Mouse (Mus musculus) heart, embryonic 11.5 days (tissue): ENCODE measurements around the gene Pgc. TPM values are rescaled to one million over a fixed set of nuclear protein-coding genes. Genes with fewer than 3 reads are reported as not detected.

ENCODE experiments used
- ATAC-seq: fragments of 200-750 bp; cut with Nextera tagmentation; replicated peaks from 2 replicates; pipeline ENCODE4 v1.8.0; 2017; ENCODE audit warnings: moderate library complexity; ENCODE audit not compliant: insufficient number of reproducible peaks, low FRiP score, low TSS enrichment
- H3K27ac ChIP-seq: fragments of 300-500 bp; sonication (generic); 2 replicates; pipeline ENCODE4 v1.5.1; 2014; ENCODE audit warnings: mild to moderate bottlenecking, low read depth, low read length
- H3K27me3 ChIP-seq: fragments of 300-500 bp; sonication (generic); 2 replicates; pipeline ENCODE4 v1.6.1; 2014; ENCODE audit warnings: mild to moderate bottlenecking, low read length, mixed read lengths; ENCODE audit not compliant: control insufficient read depth, insufficient read depth
- H3K36me3 ChIP-seq: fragments of 300-500 bp; sonication (generic); 2 replicates; pipeline ENCODE4 v1.6.1; 2014; ENCODE audit warnings: mild to moderate bottlenecking, low read length, moderate library complexity, mixed read lengths; ENCODE audit not compliant: control insufficient read depth, insufficient read depth
- H3K4me1 ChIP-seq: fragments of 300-500 bp; sonication (generic); 2 replicates; pipeline ENCODE4 v1.6.1; 2014; ENCODE audit warnings: low read length; ENCODE audit not compliant: control insufficient read depth, insufficient read depth
- H3K4me2 ChIP-seq: fragments of 300-500 bp; sonication (generic); 2 replicates; pipeline ENCODE4 v1.6.1; 2014; ENCODE audit warnings: mild to moderate bottlenecking, moderate library complexity
- H3K4me3 ChIP-seq: fragments of 300-500 bp; sonication (generic); 2 replicates; pipeline ENCODE4 v1.5.1; 2014; ENCODE audit warnings: low read depth, low read length
- H3K9ac ChIP-seq: fragments of 300-500 bp; sonication (generic); 2 replicates; pipeline ENCODE4 v1.6.1; 2014; ENCODE audit warnings: mild to moderate bottlenecking, low read depth, low read length, moderate library complexity
- H3K9me3 ChIP-seq: fragments of 300-500 bp; sonication (generic); replicated peaks from 2 replicates; pipeline ENCODE4 v1.6.1; 2016; ENCODE audit warnings: low read length; ENCODE audit not compliant: control insufficient read depth
- WGBS: fragments of 180-500 bp; shearing (Covaris S2); extraction: QIAGEN DNeasy Blood & Tissue Kit; methylation state at CpG from one replicate; pipeline ENCODE4 v1.1.7; 2014; ENCODE audit not compliant: insufficient replicate concordance; 5-methylcytosine and 5-hydroxymethylcytosine counted together
- polyA plus RNA-seq: library from polyadenylated mRNA; unstranded; fragments of >200 nt; fragmentation: Nextera tagmentation; extraction: Ambion mirVana; gene quantifications from 2 replicates; pipeline ENCODE4 v1.2.1, GENCODE M21; 2014

Gene Pgc
- polyA plus RNA-seq, 1 experiment from 2014 or later = not detected

- WGBS = 66% methylated on average over 7 of the region's 7 CpGs
Measured at GRCm38 (mm10) chr17:47762028-47762427, 35.4 kb downstream of the Pgc start.

GRCm38 (mm10) chr17:47762518-47763340, 36.1 kb downstream of the Pgc start:
- Histone ChIP-seq H3K4me1 (peaks cover 37% of the 10 kb centered on the region), H3K27ac (peak overlapping the region; percentile 84), H3K4me3 (no peak overlapping the region), H3K36me3 (no peaks in the 10 kb centered on the region), H3K27me3 (no peaks in the 10 kb centered on the region), H3K9me3 (no peaks in the 10 kb centered on the region), H3K9ac (peak overlapping the region; percentile 46), H3K4me2 (0 out of 2 replicates have a peak overlapping the region, but pooled peaks have one; percentile 14)
- WGBS = 47% methylated on average over 13 of the region's 13 CpGs
- ATAC-seq = peak; percentile 66; the same call in 1 of the 2 replicates

More at GRCm38 (mm10) chr17:47762028-47762427, 35.4 kb downstream of the Pgc start:
- no peak overlapping the region for H3K9ac ChIP-seq
- H3K27me3 ChIP-seq = no peaks in the 10 kb centered on the region
- ATAC-seq = no peak
- H3K4me1 ChIP-seq = peaks cover 42% of the 10 kb centered on the region
- H3K4me2 ChIP-seq = no peak overlapping the region
- peak overlapping the region; percentile 84 for H3K27ac ChIP-seq
- H3K36me3 ChIP-seq = no peaks in the 10 kb centered on the region
- H3K4me3 ChIP-seq = no peak overlapping the region
- H3K9me3 ChIP-seq = no peaks in the 10 kb centered on the region

- Histone ChIP-seq H3K4me3 (no peak overlapping the region), H3K9me3 (no peaks in the 10 kb centered on the region), H3K27me3 (no peaks in the 10 kb centered on the region), H3K4me2 (no peak overlapping the region), H3K27ac (no peak overlapping the region), H3K4me1 (peaks cover 33% of the 10 kb centered on the region), H3K9ac (no peak overlapping the region), H3K36me3 (no peaks in the 10 kb centered on the region)
- WGBS = 75% methylated on average over 4 of the region's 4 CpGs
- no peak for ATAC-seq
Measured at GRCm38 (mm10) chr17:47765986-47766385, 39.3 kb downstream of the Pgc start.

GRCm38 (mm10) chr17:47766407-47767043, 39.9 kb downstream of the Pgc start:
- Histone ChIP-seq H3K4me2 (no peak overlapping the region), H3K9me3 (no peaks in the 10 kb centered on the region), H3K4me3 (no peak overlapping the region), H3K36me3 (no peaks in the 10 kb centered on the region), H3K27ac (no peak overlapping the region), H3K27me3 (no peaks in the 10 kb centered on the region), H3K9ac (no peak overlapping the region), H3K4me1 (peaks cover 33% of the 10 kb centered on the region)
- ATAC-seq = no peak
- 88% methylated on average over 6 of the region's 6 CpGs for WGBS

GRCm38 (mm10) chr17:47767081-47767455, 40.4 kb downstream of the Pgc start:
- Histone ChIP-seq H3K4me3 (no peak overlapping the region), H3K4me1 (peaks cover 32% of the 10 kb centered on the region), H3K4me2 (no peak overlapping the region), H3K9ac (no peak overlapping the region), H3K27ac (no peak overlapping the region), H3K27me3 (no peaks in the 10 kb centered on the region), H3K9me3 (no peaks in the 10 kb centered on the region), H3K36me3 (no peaks in the 10 kb centered on the region)
- ATAC-seq = no peak
- 63% methylated on average over 2 of the region's 2 CpGs for WGBS

- no peak overlapping the region for H3K4me2 ChIP-seq
- no peaks in the 10 kb centered on the region for H3K36me3 ChIP-seq
- no peak overlapping the region for H3K9ac ChIP-seq
- no peak overlapping the region for H3K27ac ChIP-seq
- ATAC-seq = no peak
- 50% methylated on average over 12 of the region's 17 CpGs for WGBS
- H3K4me3 ChIP-seq = no peak overlapping the region
- H3K4me1 ChIP-seq = peaks cover 27% of the 10 kb centered on the region
- 0 out of 2 replicates have a peak, but pooled peaks cover 2% of the 10 kb centered on the region for H3K9me3 ChIP-seq
- H3K27me3 ChIP-seq = no peaks in the 10 kb centered on the region
Measured at GRCm38 (mm10) chr17:47767456-47768141, 41.0 kb downstream of the Pgc start.

- 38% methylated on average over 12 of the region's 12 CpGs for WGBS
- H3K9me3 ChIP-seq = 0 out of 2 replicates have a peak, but pooled peaks cover 3% of the 10 kb centered on the region
- H3K27me3 ChIP-seq = no peaks in the 10 kb centered on the region
- ATAC-seq = no peak
- no peak overlapping the region for H3K27ac ChIP-seq
- H3K9ac ChIP-seq = no peak overlapping the region
- H3K4me3 ChIP-seq = no peak overlapping the region
- no peaks in the 10 kb centered on the region for H3K36me3 ChIP-seq
- peaks cover 16% of the 10 kb centered on the region for H3K4me1 ChIP-seq
- H3K4me2 ChIP-seq = 0 out of 2 replicates have a peak overlapping the region, but pooled peaks have one; percentile 2
Measured at GRCm38 (mm10) chr17:47768707-47769276, 42.1 kb downstream of the Pgc start.
